Mouse (Mus musculus): ENCODE results near the gene Gigyf2. TPM values are rescaled to one million over a fixed set of nuclear protein-coding genes. Genes with fewer than 3 reads are reported as not detected.
A peak's percentile ranks its signal among the peaks of the same experiment; 100 is the strongest.
"Not testable (repeated sequence)": the region's sequence is repeated elsewhere in the genome, so short reads cannot be mapped to it uniquely, and the experiment has no call there.

Gigyf2 gene
- total RNA-seq, 2 experiments from 2014 or later: 83.6 to 85.5 TPM

- no peak for DNase-seq (ENCODE audit: low spot score in 2 of 2)
Observed at GRCm38 (mm10) chr1:87436583-87436982, 109.8 kb downstream of the Gigyf2 start.

- DNase-seq (ENCODE audit: low spot score in 2 of 2): peak; percentile 44 to 67
Observed at GRCm38 (mm10) chr1:87447183-87448104, 120.6 kb downstream of the Gigyf2 start.

DNA sequence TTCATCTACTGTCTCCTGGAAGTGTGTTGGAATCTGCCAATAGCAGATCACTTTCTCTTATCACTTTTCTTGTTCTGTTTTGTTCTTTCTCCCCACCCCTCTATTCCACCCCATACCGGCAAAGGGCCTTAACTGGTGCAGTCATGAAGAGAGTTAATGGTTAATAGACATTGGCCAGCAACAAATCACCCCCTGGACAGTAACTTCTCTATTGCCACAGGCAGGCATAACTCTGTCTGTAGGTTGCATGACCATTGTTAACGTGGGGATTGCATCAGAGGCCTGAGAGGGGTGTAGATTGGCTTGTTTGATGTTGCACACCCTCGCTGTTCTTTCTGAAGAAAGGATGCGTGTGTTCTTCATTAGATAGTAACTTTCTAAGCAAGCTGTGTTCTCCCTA is 122.6 kb downstream of the Gigyf2 start:
- DNase-seq (ENCODE audit: low spot score in 2 of 2): no peak

DNA sequence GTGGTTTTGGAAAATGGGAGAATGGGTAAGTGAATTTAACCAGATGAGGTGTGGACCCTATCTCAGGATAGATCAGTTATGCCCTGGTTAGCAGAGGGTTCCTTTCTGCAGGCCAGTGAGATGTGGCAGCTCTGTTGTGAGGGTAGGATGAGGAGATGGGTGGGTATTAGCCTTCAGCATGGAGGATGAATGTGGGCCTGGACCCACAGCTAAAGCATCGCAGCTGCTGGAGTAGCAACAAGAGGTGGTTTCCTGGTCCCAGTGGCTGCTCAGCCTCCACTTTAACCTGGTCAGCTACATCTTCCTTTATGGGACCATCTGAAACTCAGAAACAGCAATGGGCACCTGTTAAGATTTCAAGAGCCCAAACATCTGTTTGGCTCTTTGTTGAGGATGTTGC is 129.6 kb downstream of the Gigyf2 start:
- DNase-seq (ENCODE audit: low spot score in 2 of 2): no peak

DNA sequence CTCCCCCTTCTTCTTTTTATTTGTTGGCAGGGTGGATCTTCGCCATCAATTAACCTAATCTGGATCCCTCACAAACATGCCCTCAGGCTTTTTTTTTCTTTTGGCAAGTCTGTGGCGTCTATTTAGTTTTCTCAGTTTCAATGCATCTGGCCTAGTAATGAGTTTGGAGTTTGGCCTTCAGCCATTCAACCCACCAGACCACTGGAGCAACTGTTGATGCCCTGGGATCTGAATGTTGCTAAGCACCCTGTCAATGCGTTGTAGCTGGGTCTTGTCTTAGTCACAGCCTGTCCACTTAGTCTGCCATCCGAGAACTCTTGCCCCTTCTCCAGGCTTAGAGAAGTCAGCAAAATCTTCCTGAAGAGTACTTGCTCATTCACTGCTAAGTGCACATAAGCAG is 131.2 kb downstream of the Gigyf2 start:
- no peak for DNase-seq (ENCODE audit: low spot score in 2 of 2)

- not testable (repeated sequence) for DNase-seq (ENCODE audit: low spot score in 2 of 2)
Observed at GRCm38 (mm10) chr1:87459856-87460255, 133.1 kb downstream of the Gigyf2 start.

DNA sequence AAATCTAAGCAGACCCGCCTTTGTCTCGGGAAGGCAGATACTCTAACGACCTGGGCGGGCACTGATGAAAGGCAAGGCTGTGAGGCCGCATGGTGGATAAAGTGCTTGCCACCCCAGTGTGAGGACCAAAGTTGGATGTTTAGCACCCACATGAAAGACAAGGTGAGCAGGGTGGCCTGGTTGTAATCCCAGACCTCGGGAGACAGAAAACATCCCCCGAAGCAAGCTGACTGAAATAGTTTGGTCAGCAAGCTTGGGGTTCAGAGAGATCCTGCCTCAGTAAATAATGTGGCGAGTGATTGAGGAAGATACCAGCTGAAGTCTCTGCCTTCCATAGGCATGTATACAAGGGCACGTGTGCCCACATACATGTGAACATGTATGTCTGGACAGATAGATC is 140.7 kb downstream of the Gigyf2 start:
- DNase-seq (ENCODE audit: low spot score in 2 of 2): no peak

DNA sequence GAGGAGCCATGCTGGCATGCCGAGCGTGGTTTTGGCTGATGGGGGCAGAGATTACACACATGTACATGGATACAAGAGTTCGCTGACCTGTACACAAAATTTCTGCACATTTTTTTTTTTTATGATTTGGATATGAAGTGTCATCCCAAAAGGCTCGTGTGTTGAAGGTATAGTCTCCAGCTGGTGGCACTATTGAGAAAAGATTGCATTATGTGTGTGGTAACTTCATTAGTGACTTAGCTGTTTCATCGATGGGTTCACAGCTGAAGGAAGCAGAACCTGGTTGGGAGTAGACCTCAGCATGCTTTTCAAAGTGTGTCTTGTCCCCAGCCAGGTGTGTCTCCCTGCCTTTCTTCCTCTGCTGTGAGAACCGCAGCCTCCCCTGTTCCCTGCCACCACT is 141.5 kb downstream of the Gigyf2 start:
- DNase-seq (ENCODE audit: low spot score in 2 of 2): no peak

GRCm38 (mm10) chr1:87469971-87470370 is 143.2 kb downstream of the Gigyf2 start, which contains the start of gene Snorc:
Gene Snorc (plus strand): TSS chr1:87470271.
- not testable (repeated sequence) for DNase-seq (ENCODE audit: low spot score in 2 of 2)

GRCm38 (mm10) chr1:87471914-87472313 is 145.1 kb downstream of the Gigyf2 start:
- DNase-seq (ENCODE audit: low spot score in 2 of 2): peak in 1 of 2 experiments; percentile 26

GRCm38 (mm10) chr1:87472576-87472975 is 145.8 kb downstream of the Gigyf2 start:
- DNase-seq (ENCODE audit: low spot score in 2 of 2): no peak

DNA sequence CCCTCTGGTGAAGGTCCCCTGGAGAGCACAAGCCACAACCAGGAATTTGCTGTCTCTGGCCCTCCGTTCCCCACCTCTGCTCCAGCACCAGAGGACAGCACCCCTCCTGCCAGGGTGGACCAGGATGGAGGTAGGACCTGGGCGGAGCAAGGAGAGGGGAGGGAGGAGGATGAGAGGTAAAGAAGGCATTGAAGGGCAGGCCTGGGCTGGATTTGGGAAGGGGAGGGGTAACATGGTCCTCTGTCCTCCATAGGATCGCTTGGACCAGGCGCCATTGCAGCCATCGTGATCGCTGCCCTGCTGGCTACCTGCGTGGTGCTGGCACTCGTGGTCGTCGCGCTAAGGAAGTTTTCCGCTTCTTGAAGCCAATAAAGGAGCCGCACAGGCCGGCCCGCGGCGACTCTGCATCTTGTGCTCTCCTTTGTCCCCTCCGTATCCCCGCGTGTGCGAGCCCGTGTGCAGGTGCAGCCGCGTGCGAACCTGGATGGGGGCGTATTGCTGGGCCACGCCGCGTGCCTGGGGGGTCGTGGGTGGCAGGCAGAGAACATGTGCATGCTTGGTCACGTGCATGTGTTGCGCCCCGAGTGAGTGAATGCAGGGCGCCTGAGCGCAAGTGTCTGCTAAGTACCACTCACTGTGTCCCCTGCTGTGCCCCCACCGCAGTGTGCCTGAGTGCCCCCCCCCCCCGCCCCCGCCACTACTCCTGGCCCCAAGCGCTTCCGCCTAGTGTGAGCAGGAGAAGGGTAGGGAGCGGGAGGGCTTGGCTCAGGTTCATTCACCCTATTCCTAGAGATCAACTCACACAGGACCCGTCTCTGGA is 148.5 kb downstream of the Gigyf2 start:
- DNase-seq (ENCODE audit: low spot score in 2 of 2): peak in 1 of 2 experiments; percentile 45

GRCm38 (mm10) chr1:87482546-87482945 is 155.7 kb downstream of the Gigyf2 start:
- no peak for DNase-seq (ENCODE audit: low spot score in 2 of 2)

GRCm38 (mm10) chr1:87486386-87486785 is 159.6 kb downstream of the Gigyf2 start:
- DNase-seq (ENCODE audit: low spot score in 2 of 2): peak in 1 of 2 experiments; percentile 40

- DNase-seq (ENCODE audit: low spot score in 2 of 2): no peak
Observed at GRCm38 (mm10) chr1:87492285-87492684, 165.5 kb downstream of the Gigyf2 start.

GRCm38 (mm10) chr1:87493542-87493941 is 166.7 kb downstream of the Gigyf2 start:
- peak; percentile 35 to 69 for DNase-seq (ENCODE audit: low spot score in 2 of 2)

Other genes with a start within 250 kb of the Gigyf2 start
- not detected for gene Alppl2, start 237.1 kb upstream of the Gigyf2 start, total RNA-seq (2021)
- gene Alpi, start 225.4 kb upstream of the Gigyf2 start, total RNA-seq (2021): under 1 TPM in 1 of 2 experiments, not detected in 1; 0.14 TPM
- gene Akp3, start 202.0 kb upstream of the Gigyf2 start, total RNA-seq (2021): not detected
- gene Ecel1, start 170.5 kb upstream of the Gigyf2 start, total RNA-seq (2021): 1 to 10 TPM; 3.6 to 4.4 TPM
- under 1 TPM; 0.62 to 0.91 TPM for gene Prss56, start 143.7 kb upstream of the Gigyf2 start, total RNA-seq (2021)
- gene Chrnd, start 136.4 kb upstream of the Gigyf2 start, total RNA-seq (2021): not detected
- not detected for gene Chrng, start 122.3 kb upstream of the Gigyf2 start, total RNA-seq (2021)
- 10 to 100 TPM; 73.0 to 81.0 TPM for gene Eif4e2, start 113.1 kb upstream of the Gigyf2 start, total RNA-seq (2021)
- gene Efhd1, start 62.6 kb upstream of the Gigyf2 start, total RNA-seq (2021): 1 to 10 TPM; 5.4 to 6.8 TPM
- gene Kcnj13, start 67.7 kb downstream of the Gigyf2 start, total RNA-seq (2021): 10 to 100 TPM in 1 of 2 experiments, 1 to 10 TPM in 1; 1.0 to 14.5 TPM
- gene Snorc, start 143.3 kb downstream of the Gigyf2 start, total RNA-seq (2021): not detected
- gene Neu2, start 182.9 kb downstream of the Gigyf2 start, total RNA-seq (2021): under 1 TPM in 1 of 2 experiments, not detected in 1; 0.30 TPM
- gene Ngef, start 246.9 kb downstream of the Gigyf2 start, total RNA-seq (2021): 10 to 100 TPM; 60.3 to 71.2 TPM

Measured in layer of hippocampus, postnatal 14 days (tissue).